Mouse (Mus musculus) kidney, postnatal 0 days (tissue): ENCODE data around the gene Tal1. TPM values are rescaled to one million over a fixed set of nuclear protein-coding genes. Genes with fewer than 3 reads are reported as not detected.

ENCODE experiments used
- ATAC-seq: fragments of 200-750 bp; cut with Nextera tagmentation; replicated peaks from 2 replicates; pipeline ENCODE4 v1.8.0; 2017; ENCODE audit warnings: low read depth, moderate number of reproducible peaks, moderate TSS enrichment, moderate library complexity; ENCODE audit not compliant: low FRiP score
- DNase-seq: peaks from one replicate; pipeline ENCODE4 v3.0.0-alpha.2; 2016; ENCODE audit warnings: low spot score
- H3K27ac ChIP-seq: fragments of 300-500 bp; sonication (generic); 2 replicates; pipeline ENCODE4 v1.5.1; 2014; ENCODE audit warnings: mild to moderate bottlenecking
- H3K27me3 ChIP-seq: fragments of 300-500 bp; sonication (generic); 2 replicates; pipeline ENCODE4 v1.6.1; 2014; ENCODE audit warnings: low read length, mixed read lengths; ENCODE audit not compliant: insufficient read depth
- H3K36me3 ChIP-seq: fragments of 300-500 bp; sonication (generic); 2 replicates; pipeline ENCODE4 v1.6.1; 2014; ENCODE audit warnings: low read length, mixed read lengths; ENCODE audit not compliant: insufficient read depth
- H3K4me1 ChIP-seq: fragments of 300-500 bp; sonication (generic); replicated peaks from 2 replicates; pipeline ENCODE4 v1.6.1; 2014; ENCODE audit warnings: antibody characterized with exemption, low read length, mixed read lengths; ENCODE audit not compliant: insufficient read depth
- H3K4me2 ChIP-seq: fragments of 300-500 bp; sonication (generic); 2 replicates; pipeline ENCODE4 v1.6.1; 2014; ENCODE audit warnings: mild to moderate bottlenecking, low read length, moderate library complexity, mixed read lengths
- H3K4me3 ChIP-seq: fragments of 300-500 bp; sonication (generic); replicated peaks from 2 replicates; pipeline ENCODE4 v1.5.1; 2014; ENCODE audit warnings: low read depth, low read length
- H3K9ac ChIP-seq: fragments of 300-500 bp; sonication (generic); 2 replicates; pipeline ENCODE4 v1.6.1; 2014; ENCODE audit warnings: low read depth, low read length
- H3K9me3 ChIP-seq: fragments of 300-500 bp; sonication (generic); replicated peaks from 2 replicates; pipeline ENCODE4 v1.6.1; 2016; ENCODE audit warnings: low read length, inconsistent platforms, mixed read lengths
- CTCF ChIP-seq: IDR thresholded peaks from 2 replicates; pipeline ENCODE4 v1.5.1; 2016; ENCODE audit warnings: antibody characterized with exemption, low read depth, mild to moderate bottlenecking, moderate library complexity
- WGBS: fragments of 180-500 bp; shearing (Covaris S2); extraction: QIAGEN DNeasy Blood & Tissue Kit; methylation state at CpG from one replicate; pipeline ENCODE4 v1.1.7; 2014; 5-methylcytosine and 5-hydroxymethylcytosine counted together
- polyA plus RNA-seq: library from polyadenylated mRNA; unstranded; fragments of >200 nt; fragmentation: Nextera tagmentation; extraction: Ambion mirVana; gene quantifications from 2 replicates; pipeline ENCODE4 v1.2.1, GENCODE M21; 2015

The Tal1 gene
- polyA plus RNA-seq: 1.0 and 1.1 TPM in 2 replicates

GRCm38 (mm10) chr4:115056371-115056920 lies at the start of gene Tal1:
Gene Tal1, plus strand, starts transcription at chr4:115056426.
- H3K4me3 ChIP-seq: peak within 1 kb of the TSS; percentile 45
- WGBS: under 1% methylated on average over 60 of the region's 60 CpGs
- TF ChIP-seq CTCF: no peak
- DNase-seq: no peak
- peak within 1 kb of the TSS; percentile 72 for H3K4me2 ChIP-seq
- H3K27me3 ChIP-seq: peaks cover 79% of the 10 kb centered on the region
- ATAC-seq: no peak
- H3K9ac ChIP-seq: peak within 1 kb of the TSS; percentile 63
- peaks cover 16% of the 10 kb centered on the region; the same call in 1 of the 2 replicates for H3K4me1 ChIP-seq
- peak within 1 kb of the TSS; percentile 81 for H3K27ac ChIP-seq
- no peaks in the 10 kb centered on the region for H3K9me3 ChIP-seq
- no peaks in the 10 kb centered on the region for H3K36me3 ChIP-seq

GRCm38 (mm10) chr4:115014276-115014675 lies 42.0 kb upstream of the Tal1 start:
- no peak for ATAC-seq
- H3K36me3 ChIP-seq: peaks cover 5% of the 10 kb centered on the region; the same call in 1 of the 2 replicates
- 96% methylated on average over 3 of the region's 3 CpGs for WGBS

GRCm38 (mm10) chr4:115019997-115020396 lies 36.2 kb upstream of the Tal1 start:
- H3K27me3 ChIP-seq: no peaks in the 10 kb centered on the region
- ATAC-seq (no peak), DNase-seq (no peak)
- H3K4me1 ChIP-seq: no peaks in the 10 kb centered on the region
- H3K9ac ChIP-seq: no peak overlapping the region
- TF ChIP-seq CTCF: no peak
- H3K4me3 ChIP-seq: no peak overlapping the region
- H3K27ac ChIP-seq: no peak overlapping the region
- no peak overlapping the region for H3K4me2 ChIP-seq
- peaks cover 17% of the 10 kb centered on the region; the same call in 1 of the 2 replicates for H3K36me3 ChIP-seq
- H3K9me3 ChIP-seq: no peaks in the 10 kb centered on the region
- WGBS: 93% methylated on average over 3 of the region's 3 CpGs

More at GRCm38 (mm10) chr4:115014276-115014675, 42.0 kb upstream of the Tal1 start:
- no peak for TF ChIP-seq CTCF
- no peak for DNase-seq
- H3K9me3 ChIP-seq: no peaks in the 10 kb centered on the region
- no peak overlapping the region for H3K4me3 ChIP-seq
- H3K4me1 ChIP-seq: no peaks in the 10 kb centered on the region
- no peaks in the 10 kb centered on the region for H3K27me3 ChIP-seq
- no peak overlapping the region for H3K27ac ChIP-seq
- no peak overlapping the region for H3K9ac ChIP-seq
- no peak overlapping the region for H3K4me2 ChIP-seq

- Histone ChIP-seq H3K27ac (no peak overlapping the region), H3K36me3 (peaks cover 15% of the 10 kb centered on the region), H3K9ac (no peak overlapping the region), H3K9me3 (no peaks in the 10 kb centered on the region), H3K4me3 (no peak overlapping the region), H3K4me2 (no peak overlapping the region), H3K4me1 (no peaks in the 10 kb centered on the region), H3K27me3 (no peaks in the 10 kb centered on the region)
- DNase-seq (no peak), ATAC-seq (no peak)
- no peak for TF ChIP-seq CTCF
- 78% methylated on average over 6 of the region's 6 CpGs for WGBS
Observed at GRCm38 (mm10) chr4:115035043-115035442, 21.2 kb upstream of the Tal1 start.

- Histone ChIP-seq H3K27me3 (no peaks in the 10 kb centered on the region), H3K4me3 (no peak overlapping the region), H3K9ac (no peak overlapping the region), H3K4me1 (no peaks in the 10 kb centered on the region), H3K4me2 (no peak overlapping the region), H3K9me3 (no peaks in the 10 kb centered on the region), H3K36me3 (peaks cover 28% of the 10 kb centered on the region), H3K27ac (no peak overlapping the region)
- DNase-seq: peak; percentile 69
- 33% methylated on average over 4 of the region's 4 CpGs for WGBS
- peak; percentile 78 for TF ChIP-seq CTCF
- no peak for ATAC-seq
Observed at GRCm38 (mm10) chr4:115038242-115038641, 18.0 kb upstream of the Tal1 start.

- Histone ChIP-seq H3K9ac (no peak overlapping the region), H3K27ac (no peak overlapping the region), H3K4me2 (no peak overlapping the region), H3K4me3 (no peak overlapping the region), H3K9me3 (no peaks in the 10 kb centered on the region), H3K27me3 (peaks cover 12% of the 10 kb centered on the region; the same call in 1 of the 2 replicates), H3K4me1 (no peaks in the 10 kb centered on the region), H3K36me3 (peaks cover 15% of the 10 kb centered on the region)
- DNase-seq: no peak
- WGBS: 82% methylated on average over 3 of the region's 3 CpGs
- no peak for ATAC-seq
- TF ChIP-seq CTCF: no peak
Observed at GRCm38 (mm10) chr4:115045621-115046020, 10.6 kb upstream of the Tal1 start.

- no peak overlapping the region for H3K4me2 ChIP-seq
- 4% methylated on average over 5 of the region's 5 CpGs for WGBS
Observed at GRCm38 (mm10) chr4:115047750-115048149, 8.5 kb upstream of the Tal1 start.

More at GRCm38 (mm10) chr4:115047750-115048149, 8.5 kb upstream of the Tal1 start:
- DNase-seq (peak; percentile 43), ATAC-seq (no peak)
- no peaks in the 10 kb centered on the region for H3K9me3 ChIP-seq
- H3K36me3 ChIP-seq: no peaks in the 10 kb centered on the region
- no peak overlapping the region for H3K4me3 ChIP-seq
- H3K27me3 ChIP-seq: peaks cover 26% of the 10 kb centered on the region
- H3K27ac ChIP-seq: no peak overlapping the region
- peaks cover 4% of the 10 kb centered on the region; the same call in 1 of the 2 replicates for H3K4me1 ChIP-seq
- peak; percentile 70 for TF ChIP-seq CTCF
- no peak overlapping the region for H3K9ac ChIP-seq
